Mouse (Mus musculus): ENCODE measurements around the gene Rbm8a.
A peak's percentile ranks its signal among the peaks of the same experiment; 100 is the strongest.
"Not testable (repeated sequence)": the region's sequence is repeated elsewhere in the genome, so short reads cannot be mapped to it uniquely, and the experiment has no call there.

The Rbm8a gene

DNA sequence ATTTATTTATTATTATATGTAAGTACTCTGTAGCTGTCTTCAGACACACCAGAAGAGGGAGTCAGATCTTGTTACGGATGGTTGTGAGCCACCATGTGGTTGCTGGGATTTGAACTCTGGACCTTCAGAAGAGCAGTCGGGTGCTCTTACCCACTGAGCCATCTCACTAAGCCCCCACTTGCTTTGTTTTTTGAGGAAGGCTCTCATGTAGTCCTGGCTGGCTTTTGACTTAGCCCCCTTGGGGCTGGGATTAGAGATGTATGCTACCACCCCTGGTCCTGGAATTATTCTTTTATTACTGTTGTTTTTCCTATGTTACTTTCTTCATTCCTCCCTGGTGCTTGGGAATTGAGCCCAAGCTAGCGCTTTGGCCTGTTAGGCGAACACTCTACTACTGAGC, 23.7 kb upstream of the Rbm8a start:
- DNase-seq, result not testable (repeated sequence)

DNA sequence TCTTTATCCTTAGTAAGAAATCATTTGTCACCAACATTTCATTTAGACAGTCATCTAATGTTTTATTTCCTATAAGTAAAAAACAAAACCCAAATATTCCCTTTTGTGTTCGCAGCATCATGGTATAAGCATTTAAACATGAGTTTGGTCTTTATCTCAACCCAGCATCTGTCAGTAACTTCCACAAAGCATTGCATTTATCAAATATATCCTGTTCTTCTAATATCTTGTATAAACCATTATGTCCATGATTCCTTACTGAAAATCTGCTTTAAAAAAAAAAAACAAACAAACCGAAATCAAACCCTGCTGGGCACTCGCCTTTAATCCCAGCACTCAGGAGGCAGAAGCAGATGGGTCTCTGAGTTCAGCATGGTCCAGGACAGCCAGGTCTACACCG, 23.1 kb upstream of the Rbm8a start:
- DNase-seq, result no peak

DNA sequence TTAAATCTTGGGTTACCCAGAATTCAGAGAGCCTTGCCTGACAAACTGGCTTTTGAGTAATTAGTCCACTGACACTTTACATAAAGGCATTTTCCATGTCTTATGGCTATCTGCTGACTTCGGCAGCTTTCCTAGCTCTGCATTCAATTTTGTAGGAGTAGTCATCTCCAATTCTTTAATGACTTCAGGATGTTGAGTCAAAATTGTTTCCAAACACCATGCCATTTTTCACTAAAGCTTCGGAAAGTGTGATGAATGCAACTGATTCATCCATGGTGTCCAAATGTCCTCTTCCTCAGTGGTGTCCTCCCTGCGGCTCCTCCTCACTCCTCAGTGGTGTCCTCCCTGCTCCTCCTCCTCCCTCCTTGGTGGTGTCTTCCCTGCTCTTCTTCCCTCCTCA, 11.8 kb upstream of the Rbm8a start:
- no peak for DNase-seq

DNA sequence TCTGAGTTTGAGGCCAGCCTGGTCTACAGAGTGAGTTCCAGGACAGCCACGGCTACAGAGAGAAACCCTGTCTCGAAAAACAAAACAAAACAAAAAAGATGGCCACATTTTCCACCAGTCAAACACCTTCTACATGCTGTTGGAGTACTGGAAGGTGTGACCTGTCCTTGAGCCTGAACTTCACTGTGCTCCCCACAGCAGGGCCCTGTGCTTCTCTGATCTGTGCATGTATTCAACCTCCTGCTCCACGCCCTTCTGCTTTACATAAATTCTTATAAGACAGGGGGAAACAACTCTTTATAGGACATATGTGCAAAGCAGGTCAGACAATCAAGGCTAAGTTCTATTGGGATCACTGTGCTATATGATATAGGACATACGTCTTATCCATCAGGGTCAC, 6.5 kb upstream of the Rbm8a start:
- DNase-seq, result no peak

DNA sequence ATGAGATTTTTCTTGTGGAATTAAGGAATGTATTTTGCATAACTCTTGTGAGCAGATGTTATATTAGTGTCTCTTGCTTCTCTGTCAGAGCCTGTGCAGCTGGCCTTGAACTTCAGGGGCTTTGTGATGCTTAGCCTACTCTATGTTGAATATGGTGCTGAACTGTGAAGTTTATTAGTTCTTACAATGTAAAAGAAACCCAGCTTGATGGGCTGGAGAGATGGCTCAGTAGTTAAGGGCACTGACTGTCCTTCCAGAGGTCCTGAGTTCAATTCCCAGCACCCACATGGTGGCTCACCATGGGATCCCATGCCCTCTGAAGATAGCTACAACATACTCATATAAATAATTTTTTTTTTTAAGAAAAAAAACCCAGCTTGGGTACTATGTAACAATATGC, 2.3 kb downstream of the Rbm8a start:
- DNase-seq, result no peak

DNA sequence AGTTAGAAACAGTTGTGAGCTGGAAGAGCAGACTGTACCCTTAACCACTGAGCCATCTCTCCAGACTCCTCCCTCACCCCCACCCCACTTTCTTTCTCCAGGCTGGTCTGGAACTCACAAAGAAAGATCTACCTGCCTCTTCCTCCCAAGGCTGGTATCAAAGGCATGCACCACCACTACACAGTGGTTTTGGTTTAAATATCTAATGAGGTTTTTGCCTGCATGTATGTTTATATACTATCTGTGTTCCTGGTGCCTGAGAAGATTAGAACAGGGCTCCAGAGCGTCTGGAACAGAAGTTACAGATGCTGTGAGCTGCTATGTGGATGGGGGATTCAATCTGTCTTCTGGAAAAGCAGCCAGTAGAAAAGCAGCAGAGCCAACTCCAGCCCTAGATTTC, 4.3 kb downstream of the Rbm8a start:
- no peak for DNase-seq

DNA sequence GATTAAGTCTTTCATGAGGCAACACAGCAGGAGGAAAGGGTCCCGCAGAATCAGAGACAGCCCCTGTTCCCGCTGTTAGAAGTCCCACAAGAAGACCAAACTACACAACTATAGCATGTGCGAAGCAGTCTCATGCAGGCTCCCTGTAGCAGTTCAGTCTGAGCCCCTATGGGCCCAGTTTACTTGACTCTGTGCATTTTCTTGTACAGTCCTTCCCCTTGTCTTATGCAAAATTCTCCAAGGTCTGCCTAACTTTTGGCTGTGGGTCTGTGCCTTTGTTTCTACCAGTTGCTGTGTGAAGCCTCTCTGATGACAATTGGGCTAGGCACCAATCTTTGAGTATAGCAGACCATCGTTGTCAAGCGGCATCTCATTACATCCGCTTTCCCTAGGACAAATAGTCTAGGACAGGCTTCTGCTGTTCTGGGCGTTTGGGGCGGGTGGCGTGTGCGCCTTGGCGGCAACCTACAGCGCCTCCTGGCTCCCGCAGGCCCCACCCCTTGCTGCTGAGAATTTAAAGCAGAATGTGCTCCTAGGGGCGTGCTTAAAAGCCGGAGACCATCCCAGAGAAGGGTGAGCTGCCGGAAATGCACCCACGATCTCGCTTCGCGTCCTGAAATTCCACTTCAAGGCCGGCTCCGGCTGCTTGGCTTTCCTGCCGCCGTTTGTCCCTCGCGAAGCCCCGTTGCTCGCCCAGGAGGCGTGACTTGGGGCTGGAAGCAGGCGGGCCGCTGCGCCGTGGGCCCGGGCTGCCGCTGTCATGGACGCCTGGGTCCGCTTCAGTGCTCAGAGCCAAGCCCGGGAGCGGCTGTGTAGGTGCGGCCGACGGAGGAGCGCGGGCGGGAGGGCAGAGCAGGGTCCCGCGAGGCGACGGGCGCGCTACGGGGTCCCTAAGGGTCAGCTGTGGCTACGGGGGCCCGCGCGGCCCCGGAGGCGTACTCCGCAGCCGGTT, 5.5 kb downstream of the Rbm8a start, which contains the start of the genes Pex11b and Gm42957:
Pex11b (plus strand) TSS at position 449 of the 952 bp plus-strand sequence.
Gm42957 (plus strand) TSS at position 547 of the 952 bp plus-strand sequence.
- DNase-seq, result peak; percentile 84

DNA sequence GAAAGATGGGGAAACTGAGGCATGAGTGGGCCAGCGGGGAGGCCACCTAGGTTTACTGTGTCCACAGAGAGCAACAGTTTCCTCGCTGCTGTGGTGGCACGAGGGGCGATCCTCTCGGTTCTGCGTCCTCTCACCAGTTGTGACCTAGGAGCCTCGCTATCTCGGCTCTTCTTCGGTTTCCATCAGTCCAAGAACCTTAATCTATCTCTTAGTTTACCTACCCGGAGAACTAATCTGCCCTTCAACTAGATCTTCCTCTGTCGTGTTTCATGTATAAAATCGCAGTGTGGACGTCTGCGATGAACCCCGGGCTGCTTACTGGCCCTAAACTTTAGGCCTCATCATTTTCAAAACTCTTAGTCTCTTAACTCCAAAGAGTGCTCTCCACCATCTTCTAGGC, 6.2 kb downstream of the Rbm8a start:
- no peak for DNase-seq

DNA sequence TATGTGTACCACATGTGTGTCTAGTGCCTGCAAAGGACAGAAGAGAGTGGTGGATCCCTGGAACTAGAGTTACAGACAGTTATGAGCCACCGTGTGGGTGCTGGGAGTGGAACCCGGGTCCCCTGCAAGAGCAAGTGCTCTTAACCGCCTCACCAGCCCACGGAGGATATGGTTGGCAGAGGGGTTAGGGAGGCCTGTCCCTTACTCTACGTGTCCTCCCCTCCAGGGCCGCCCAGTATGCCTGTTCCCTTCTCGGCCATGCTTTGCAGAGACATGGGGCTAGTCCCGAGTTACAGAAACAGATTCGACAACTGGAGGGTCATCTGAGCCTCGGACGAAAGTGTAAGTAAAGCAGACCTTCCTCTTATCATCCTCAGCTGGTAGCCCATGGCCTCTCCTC, 6.7 kb downstream of the Rbm8a start:
- DNase-seq, result no peak

DNA sequence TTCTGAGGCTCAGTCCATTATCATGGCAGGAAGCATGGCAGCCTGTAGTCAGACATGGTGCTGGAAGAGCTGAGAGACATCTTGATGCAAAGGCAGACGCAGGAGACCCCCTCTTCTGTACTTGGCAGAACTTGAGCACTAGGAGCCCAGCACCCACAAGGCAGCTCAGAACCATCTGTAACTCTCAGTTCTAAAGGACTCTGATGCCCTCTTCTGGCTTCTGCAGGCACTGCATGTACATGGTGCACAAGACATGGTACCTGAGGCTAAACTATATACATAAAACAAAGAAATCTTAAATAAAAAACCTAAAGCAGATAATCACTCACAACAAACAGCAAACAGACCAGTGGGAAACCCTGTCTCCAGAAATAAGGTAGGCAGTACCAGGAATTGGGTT, 9.5 kb downstream of the Rbm8a start:
- DNase-seq, result peak; percentile 78

DNA sequence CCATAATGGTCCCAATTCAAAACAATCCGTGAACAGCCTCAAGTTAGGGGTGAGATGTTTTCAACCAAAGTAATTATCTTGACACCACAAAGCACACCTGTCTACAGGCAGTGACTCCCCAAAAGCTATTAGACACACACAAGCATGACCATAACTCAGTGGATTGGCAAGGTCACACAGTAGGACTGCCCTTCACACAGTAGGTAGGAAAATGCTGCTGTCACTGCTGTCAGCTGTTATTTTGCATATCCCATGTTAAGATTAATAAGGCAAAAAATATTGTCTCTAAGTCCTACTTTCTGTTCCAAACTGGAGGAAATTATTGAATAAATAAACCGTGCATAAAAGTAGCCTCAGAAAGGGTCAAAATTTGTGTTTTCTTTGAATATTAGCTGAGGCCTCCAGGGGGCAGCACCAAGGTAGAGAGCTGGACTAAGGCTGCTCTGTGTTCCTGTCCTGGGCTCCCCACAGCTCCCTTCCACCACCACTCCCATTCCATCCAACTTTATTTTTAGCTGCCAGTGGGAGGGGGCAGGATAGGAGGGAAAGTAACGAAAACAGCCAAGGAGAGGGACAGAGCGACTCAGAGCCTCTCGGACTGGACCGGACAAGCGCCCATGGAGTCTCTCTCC, 15.4 kb downstream of the Rbm8a start, which contains the start of gene Itga10:
Itga10 (plus strand) TSS at position 567 of the 632 bp plus-strand sequence.
- DNase-seq, result peak; percentile 11

DNA sequence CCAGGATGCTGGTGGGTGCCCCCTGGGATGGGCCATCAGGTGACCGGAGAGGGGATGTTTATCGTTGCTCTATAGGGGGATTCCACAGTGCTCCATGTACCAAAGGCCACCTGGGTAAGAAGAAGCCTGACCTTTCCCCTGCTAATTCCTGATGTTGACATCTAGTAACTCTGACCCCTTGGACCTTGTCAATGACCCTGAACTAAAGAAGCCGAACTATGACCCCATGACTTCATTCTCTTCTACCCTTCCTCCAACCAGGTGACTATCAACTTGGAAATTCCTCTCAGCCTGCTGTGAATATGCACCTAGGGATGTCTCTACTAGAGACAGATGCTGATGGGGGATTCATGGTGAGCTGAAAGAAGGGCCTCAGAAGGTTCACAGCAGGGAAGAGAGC, 17.6 kb downstream of the Rbm8a start:
- DNase-seq, result no peak

DNA sequence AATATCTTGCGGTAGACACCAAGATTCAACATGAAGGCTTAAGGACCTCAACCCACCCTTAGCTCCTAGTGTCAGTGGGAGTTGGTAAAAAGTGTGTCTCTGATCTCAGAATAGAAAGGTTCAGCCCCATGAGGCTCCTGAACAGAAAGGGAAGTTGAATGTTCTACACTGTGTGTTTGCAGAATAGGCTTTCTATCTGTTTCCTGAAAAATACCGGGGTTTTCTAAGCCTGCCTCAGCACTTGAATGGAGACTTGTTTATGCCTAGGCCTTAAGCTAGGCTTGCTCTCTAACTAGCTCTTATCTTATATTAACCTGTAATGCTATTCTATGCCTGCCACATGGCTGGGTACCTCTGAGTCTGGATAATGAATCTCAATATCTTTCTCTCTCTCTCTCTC, 31.2 kb downstream of the Rbm8a start:
- DNase-seq, result no peak

DNA sequence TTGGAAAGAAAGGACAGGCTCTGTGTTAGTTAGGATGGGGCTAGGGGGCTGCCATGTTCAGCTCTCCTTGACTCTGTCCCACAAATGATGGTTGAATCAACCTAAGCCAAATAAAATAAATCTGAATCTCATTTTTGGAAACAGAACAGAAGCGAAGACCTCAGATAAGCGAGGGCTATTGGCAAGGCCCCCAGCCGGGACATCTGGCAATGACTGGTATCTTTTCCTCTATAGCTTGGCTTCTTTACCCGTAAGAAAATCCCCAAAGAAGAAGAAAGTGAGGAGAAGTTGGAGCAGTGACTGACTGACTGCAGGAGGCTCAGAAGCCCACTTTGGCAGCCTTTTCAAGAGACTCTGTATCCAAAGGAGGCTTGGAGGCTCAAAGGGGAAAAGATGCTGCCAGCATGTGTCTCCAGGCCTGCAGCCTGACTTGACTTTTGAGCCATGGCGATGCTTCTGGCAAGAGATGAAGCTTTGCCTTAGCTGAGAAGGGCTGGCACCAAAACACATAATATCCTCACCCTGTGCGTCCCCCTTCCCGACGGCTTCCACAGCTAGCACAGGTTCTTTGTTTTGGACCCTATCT, 33.1 kb downstream of the Rbm8a start:
- no peak for DNase-seq

DNA sequence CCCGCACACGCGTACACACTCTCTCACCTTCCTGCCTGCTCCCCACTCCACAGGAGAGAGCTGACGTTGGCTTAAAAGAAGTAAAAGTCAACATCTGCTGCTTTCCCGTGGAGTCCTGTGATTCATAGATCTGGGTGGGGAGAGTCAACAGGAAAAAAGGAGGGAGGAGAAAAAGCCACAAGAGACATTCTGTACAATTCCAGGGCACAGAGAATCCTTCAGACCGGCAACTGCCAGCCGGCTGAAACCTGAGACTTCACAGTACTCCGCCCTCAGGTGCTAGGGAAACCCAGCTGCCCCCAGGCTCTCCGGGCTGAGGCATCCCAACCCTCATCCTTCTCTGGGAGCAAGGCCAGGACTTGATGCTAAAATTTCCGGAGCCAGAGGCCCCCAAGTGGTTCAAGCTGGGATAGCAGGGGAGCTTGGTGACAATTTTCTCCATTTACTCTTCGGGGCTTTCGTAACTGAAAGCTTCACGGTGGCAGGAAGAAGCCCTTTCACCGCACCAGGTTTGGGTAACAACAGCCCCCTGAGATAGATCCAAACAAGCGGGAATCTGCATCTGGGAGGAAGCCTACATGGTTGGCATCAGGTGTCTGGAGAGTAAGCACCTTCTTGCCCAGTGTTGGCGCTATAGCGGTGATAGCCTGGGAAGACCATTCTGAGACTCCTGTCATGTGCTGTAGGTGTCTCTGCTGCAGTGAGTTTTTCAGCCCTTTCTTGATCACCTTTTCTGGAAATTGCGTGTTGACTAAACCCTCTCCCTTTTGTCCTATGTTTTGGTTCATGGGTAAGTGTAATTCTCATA, 33.9 kb downstream of the Rbm8a start:
- peak; percentile 73 for DNase-seq

DNA sequence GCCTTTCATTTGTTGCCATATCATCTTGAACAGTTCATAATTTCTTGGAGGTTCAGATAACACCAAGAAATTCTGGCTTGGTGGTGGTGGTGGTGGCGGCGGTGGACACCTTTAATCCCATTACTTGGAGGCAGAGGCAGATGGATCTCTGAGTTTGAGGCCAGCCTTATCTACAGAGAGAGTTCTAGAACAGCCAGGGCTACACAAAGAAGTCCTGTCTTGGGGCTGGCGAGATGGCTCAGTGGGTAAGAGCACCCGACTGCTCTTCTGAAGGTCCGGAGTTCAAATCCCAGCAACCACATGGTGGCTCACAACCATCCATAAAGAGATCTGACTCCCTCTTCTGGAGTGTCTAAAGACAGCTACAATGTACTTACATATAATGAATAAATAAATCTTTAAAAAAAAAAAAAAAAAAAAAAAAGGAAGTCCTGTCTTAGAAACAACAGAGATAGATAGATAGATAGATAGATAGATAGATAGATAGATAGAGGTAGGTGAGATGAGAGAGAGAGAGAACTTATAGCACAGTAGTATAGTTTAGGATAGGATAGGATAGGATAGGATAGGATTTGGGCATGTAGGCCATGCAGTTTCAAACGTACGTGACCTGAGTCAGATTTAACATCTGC, 36.1 kb downstream of the Rbm8a start:
- not testable (repeated sequence) for DNase-seq

DNA sequence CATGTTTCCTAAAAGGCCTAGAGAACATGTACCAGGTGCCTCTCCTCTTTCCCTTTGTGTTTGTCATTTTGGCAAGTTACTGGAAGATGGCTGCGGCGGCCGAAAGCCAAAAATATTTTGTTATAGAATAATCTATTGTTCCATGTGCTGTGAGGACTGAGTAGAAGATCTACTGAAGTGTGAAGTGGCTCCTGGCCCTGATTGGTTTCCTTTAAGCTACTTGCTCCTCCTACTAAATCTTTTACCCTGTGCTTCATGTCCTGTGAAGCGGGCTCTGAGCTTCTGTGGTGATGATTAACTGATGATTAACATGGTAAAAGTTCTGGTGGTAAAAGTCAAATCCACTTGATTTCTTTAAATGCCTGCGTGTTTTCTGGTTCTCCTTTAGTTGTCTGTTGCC, 37.2 kb downstream of the Rbm8a start:
- no peak for DNase-seq

DNA sequence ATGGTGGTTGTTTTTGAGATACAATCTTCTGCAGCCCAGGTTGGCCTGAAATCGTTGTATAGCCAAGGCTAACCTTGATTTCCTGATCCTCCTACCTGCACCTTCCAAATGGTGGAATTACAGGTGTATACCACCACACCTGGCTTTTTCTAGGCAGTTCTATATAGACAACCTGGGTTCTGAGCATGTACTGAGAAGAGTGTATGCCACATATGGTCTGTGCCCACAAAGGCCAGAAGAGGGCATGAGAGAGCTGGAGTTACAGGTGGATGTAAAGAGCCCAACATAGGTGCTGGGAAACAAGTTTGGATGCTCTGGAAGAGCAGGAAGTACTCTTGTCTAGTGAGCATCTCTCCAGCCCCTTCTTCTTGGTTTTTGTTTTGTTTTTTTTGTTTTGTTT, 37.6 kb downstream of the Rbm8a start:
- DNase-seq, result peak; percentile 38

DNA sequence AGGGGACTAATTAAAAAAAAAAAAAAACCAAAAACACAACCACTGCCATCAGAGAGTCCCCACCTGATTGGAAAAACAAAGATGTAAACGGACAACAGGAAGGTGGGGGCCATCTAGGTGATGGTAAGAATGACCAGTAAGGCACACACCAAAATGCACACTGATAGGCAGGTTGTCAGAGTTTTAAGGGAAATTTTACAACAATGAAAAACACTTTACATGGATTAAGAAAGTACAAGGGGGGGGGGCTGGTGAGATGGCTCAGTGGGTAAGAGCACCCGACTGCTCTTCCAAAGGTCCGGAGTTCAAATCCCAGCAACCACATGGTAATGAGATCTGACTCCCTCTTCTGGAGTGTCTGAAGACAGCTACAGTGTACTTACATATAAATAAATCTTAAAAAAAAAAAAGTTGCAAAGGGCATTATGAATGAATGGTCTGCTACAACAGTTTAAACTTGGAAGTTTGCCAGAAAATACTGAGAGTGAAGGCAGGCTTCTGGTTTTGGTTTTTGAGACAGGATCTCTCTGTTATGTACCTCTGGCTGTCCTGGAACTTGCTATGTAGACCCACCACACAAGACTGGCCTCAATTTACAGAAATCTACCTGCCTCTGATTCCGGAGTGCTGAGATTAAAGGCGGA, 38.8 kb downstream of the Rbm8a start:
- DNase-seq, result no peak

DNA sequence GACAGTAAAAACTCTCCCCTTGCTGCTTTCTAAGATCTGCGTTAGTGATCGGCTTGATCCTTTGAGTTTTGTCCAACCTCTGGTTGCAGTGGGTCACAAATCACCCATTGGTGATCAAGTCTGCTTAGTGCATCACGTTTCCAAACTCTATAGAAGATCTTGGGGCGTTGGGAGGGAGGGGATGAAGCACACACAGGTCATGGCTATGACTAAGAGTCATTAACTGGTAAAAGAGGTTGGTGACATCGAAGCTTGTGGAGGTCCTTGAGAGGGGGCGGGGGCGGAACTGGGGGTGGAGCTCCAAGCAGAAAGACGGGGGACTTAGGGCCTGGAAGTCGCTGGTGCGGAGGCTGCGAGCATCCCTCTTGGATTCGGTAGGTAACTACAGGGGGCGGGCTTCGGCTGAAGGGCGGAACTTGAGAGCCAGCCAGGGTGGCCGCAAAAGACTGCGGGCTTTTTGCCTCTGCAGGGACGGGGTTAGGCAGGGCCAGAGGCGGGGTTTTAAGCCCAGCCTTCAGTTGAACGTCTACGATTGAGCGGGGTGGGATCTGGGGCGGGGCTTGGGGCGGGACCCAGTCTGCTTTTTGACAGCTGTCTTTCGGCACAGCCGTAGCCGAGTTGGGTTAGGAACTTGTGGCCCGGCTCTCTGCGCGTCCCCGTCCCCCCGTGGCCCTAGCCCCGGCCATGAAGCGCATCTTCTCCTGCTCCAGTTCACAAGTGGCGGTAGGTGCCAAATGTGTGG, 40.2 kb downstream of the Rbm8a start, which contains the start of gene Ankrd35:
Ankrd35 (plus strand) TSS at position 405 of the 742 bp plus-strand sequence.
- peak; percentile 79 for DNase-seq

DNA sequence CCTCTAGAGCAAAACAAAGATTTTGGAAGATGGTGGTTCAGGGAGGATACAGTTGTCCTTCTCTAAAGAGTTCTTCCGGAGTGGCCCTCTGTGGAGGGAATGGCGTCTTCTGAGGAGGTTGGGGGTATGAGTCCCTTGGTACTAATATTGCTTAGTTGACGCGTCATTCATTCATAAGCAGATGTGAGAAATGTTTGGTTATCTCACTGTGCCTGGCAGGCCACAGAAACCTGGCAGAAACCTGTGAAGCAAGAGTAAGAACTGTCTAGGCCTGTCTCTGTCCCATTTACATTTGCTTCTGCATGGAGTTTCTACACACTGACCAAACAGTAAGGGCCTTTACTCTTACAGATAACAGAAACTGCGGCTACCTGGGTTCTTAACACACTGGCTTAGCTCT, 41.8 kb downstream of the Rbm8a start:
- DNase-seq, result no peak
